Mouse (Mus musculus): ENCODE results near the gene Rubcnl.

- TF ChIP-seq CTCF (IDR thresholded peaks at IDR 0.05; ENCODE audit: low read depth): peak; percentile 22; the same call in 1 of the 2 replicates
- TF ChIP-seq EP300 (IDR thresholded peaks at IDR 0.05; ENCODE audit: low read depth): no peak
Observed at GRCm38 (mm10) chr14:75035431-75035830, 19.6 kb downstream of the Rubcnl start.
